Mouse (Mus musculus): ENCODE data around the gene Wdr11. TPM values are rescaled to one million over a fixed set of nuclear protein-coding genes. Genes with fewer than 3 reads are reported as not detected.

Gene Wdr11
- polyA plus RNA-seq, 1 experiment = 17.2 TPM

DNA sequence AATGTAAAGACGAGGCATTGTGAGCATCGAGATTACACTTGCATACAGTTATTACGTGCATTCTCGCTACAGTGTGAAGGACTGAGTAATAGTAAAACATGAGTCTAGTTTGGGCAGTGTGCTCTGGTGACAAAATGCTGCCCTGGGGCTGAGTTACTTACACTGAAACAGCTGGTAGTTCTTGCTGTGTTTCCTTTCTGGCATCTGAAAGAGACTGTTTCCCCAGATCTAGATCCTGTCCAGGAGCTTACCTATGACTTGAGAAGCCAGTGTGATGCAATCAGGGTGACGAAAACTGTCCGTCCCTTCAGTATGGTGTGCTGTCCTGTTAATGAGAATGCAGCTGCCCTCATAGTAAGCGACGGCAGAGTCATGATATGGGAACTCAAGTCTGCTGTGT lies 14.6 kb downstream of the Wdr11 start:
- Histone ChIP-seq H3K27ac (ENCODE audit: insufficient read depth, low read depth, low read length) (no peak overlapping the region), H3K36me3 (ENCODE audit: control insufficient read depth, insufficient read depth, low read length) (peaks cover 63% of the 10 kb centered on the region), H3K27me3 (ENCODE audit: control insufficient read depth, insufficient read depth, low read length) (no peaks in the 10 kb centered on the region), H3K4me1 (ENCODE audit: control insufficient read depth, insufficient read depth, insufficient read length, low read length) (no peaks in the 10 kb centered on the region), H3K4me3 (ENCODE audit: low read depth, low read length) (no peak overlapping the region)
- TF ChIP-seq POLR2A (IDR thresholded peaks at IDR 0.05; ENCODE audit: low read depth, low read length) (no peak), CTCF (IDR thresholded peaks at IDR 0.05; ENCODE audit: extremely low read depth, insufficient read length, insufficient replicate concordance, low read depth, low read length) (no peak)
- 92% methylated on average over 8 of the region's 8 CpGs for WGBS

DNA sequence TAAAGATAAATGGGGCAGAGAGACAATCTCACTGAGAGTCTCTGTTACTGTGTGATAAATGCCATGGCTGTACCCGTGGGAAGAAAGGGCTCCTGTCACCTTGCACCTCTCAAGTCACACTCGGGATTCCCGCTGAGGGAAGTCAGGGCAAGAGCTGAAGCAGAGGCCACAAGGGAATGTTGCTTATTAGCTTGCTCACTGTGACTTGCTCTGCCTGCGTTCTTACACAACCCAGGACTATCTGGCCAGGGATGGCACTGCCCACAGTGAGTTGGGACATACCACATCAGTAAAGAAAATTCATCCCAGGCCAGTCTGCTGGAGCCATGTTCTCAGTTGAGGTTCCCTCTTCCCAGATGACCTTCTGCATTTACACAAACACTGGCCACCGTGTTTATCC lies 29.5 kb downstream of the Wdr11 start:
- Histone ChIP-seq H3K4me1 (ENCODE audit: control insufficient read depth, insufficient read depth, insufficient read length, low read length) (no peaks in the 10 kb centered on the region), H3K36me3 (ENCODE audit: control insufficient read depth, insufficient read depth, low read length) (peaks cover 67% of the 10 kb centered on the region), H3K27ac (ENCODE audit: insufficient read depth, low read depth, low read length) (no peak overlapping the region), H3K27me3 (ENCODE audit: control insufficient read depth, insufficient read depth, low read length) (no peaks in the 10 kb centered on the region), H3K4me3 (ENCODE audit: low read depth, low read length) (no peak overlapping the region)
- 81% methylated on average over 5 of the region's 5 CpGs for WGBS
- TF ChIP-seq POLR2A (IDR thresholded peaks at IDR 0.05; ENCODE audit: low read depth, low read length) = no peak
- TF ChIP-seq CTCF (IDR thresholded peaks at IDR 0.05; ENCODE audit: extremely low read depth, insufficient read length, insufficient replicate concordance, low read depth, low read length) = no peak

- H3K36me3 ChIP-seq (ENCODE audit: control insufficient read depth, insufficient read depth, low read length) = peaks cover 74% of the 10 kb centered on the region
- no peak overlapping the region for H3K27ac ChIP-seq (ENCODE audit: insufficient read depth, low read depth, low read length)
- no peak overlapping the region for H3K4me3 ChIP-seq (ENCODE audit: low read depth, low read length)
- 98% methylated on average over 7 of the region's 7 CpGs for WGBS
- H3K27me3 ChIP-seq (ENCODE audit: control insufficient read depth, insufficient read depth, low read length) = no peaks in the 10 kb centered on the region
- H3K4me1 ChIP-seq (ENCODE audit: control insufficient read depth, insufficient read depth, insufficient read length, low read length) = no peaks in the 10 kb centered on the region
- no peak for TF ChIP-seq POLR2A (IDR thresholded peaks at IDR 0.05; ENCODE audit: low read depth, low read length)
- TF ChIP-seq CTCF (IDR thresholded peaks at IDR 0.05; ENCODE audit: extremely low read depth, insufficient read length, insufficient replicate concordance, low read depth, low read length) = no peak
Measured at GRCm38 (mm10) chr7:129630351-129630750, 38.7 kb downstream of the Wdr11 start.

DNA sequence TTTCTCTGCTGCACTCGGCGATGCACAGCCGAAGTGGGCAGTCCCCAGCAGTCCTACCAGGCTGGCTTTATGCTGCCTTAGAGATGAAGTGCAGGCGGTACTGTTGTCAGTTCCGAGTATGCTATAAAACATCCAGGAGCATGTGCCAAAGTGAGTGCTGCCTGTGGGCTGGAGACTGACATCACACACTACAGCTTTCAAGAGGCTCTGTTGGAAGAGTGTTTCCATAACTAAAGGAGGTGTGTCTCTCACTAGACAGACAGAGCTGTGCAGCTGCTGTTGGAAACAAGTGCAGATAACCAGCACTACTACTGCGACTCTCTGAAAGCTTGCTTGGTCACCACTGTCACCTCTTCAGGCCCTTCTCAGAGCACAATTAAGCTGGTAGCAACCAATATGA lies 39.8 kb downstream of the Wdr11 start:
- TF ChIP-seq POLR2A (IDR thresholded peaks at IDR 0.05; ENCODE audit: low read depth, low read length) (no peak), CTCF (IDR thresholded peaks at IDR 0.05; ENCODE audit: extremely low read depth, insufficient read length, insufficient replicate concordance, low read depth, low read length) (no peak)
- Histone ChIP-seq H3K36me3 (ENCODE audit: control insufficient read depth, insufficient read depth, low read length) (peaks cover 74% of the 10 kb centered on the region), H3K4me3 (ENCODE audit: low read depth, low read length) (no peak overlapping the region), H3K27me3 (ENCODE audit: control insufficient read depth, insufficient read depth, low read length) (no peaks in the 10 kb centered on the region), H3K27ac (ENCODE audit: insufficient read depth, low read depth, low read length) (no peak overlapping the region), H3K4me1 (ENCODE audit: control insufficient read depth, insufficient read depth, insufficient read length, low read length) (no peaks in the 10 kb centered on the region)
- WGBS = 91% methylated on average over 6 of the region's 6 CpGs

DNA sequence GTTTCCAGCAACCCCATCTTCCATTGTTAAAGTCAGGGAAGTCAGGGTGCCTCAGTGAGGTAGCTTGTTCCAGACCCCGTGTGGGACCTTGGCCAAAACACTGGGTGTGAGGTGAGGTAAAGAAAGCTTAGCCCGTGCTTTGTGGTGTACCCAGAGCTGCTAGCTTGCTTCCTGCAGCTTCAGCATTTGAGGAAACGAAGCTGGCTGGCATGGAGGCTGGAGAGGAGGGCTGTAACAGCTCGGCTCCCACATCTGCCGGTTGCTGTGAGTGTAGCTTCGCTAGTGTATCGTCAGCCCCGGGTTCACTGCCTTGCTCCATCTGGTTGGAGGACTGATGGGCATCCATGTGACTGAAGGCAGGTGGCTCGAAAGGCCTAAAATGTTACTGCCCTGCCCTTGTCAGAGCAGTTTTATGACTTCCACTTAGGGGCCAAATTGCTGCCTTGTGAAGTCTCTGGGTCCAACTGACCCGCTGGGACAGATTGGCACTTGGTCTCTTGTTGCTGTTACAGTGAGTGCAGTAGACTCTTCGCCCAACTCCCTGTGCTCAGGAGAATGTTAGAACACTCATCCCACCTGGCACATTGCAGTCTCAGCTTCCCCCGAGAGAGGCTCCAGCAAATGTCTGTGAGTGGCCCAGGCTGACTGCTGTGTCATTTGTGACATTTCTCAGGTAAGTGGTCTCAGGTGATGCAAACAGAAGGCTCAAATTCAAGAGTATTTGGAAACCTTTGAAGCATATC lies 44.4 kb downstream of the Wdr11 start:
- Histone ChIP-seq H3K27ac (ENCODE audit: insufficient read depth, low read depth, low read length) (no peak overlapping the region), H3K27me3 (ENCODE audit: control insufficient read depth, insufficient read depth, low read length) (no peaks in the 10 kb centered on the region), H3K36me3 (ENCODE audit: control insufficient read depth, insufficient read depth, low read length) (peaks cover 49% of the 10 kb centered on the region), H3K4me1 (ENCODE audit: control insufficient read depth, insufficient read depth, insufficient read length, low read length) (no peaks in the 10 kb centered on the region; the same call in 1 of the 2 replicates), H3K4me3 (ENCODE audit: low read depth, low read length) (no peak overlapping the region)
- TF ChIP-seq CTCF (IDR thresholded peaks at IDR 0.05; ENCODE audit: extremely low read depth, insufficient read length, insufficient replicate concordance, low read depth, low read length) (no peak), POLR2A (IDR thresholded peaks at IDR 0.05; ENCODE audit: low read depth, low read length) (no peak)
- WGBS = 86% methylated on average over 12 of the region's 12 CpGs

- 76% methylated on average over 9 of the region's 9 CpGs for WGBS
- TF ChIP-seq POLR2A (IDR thresholded peaks at IDR 0.05; ENCODE audit: low read depth, low read length) (no peak), CTCF (IDR thresholded peaks at IDR 0.05; ENCODE audit: extremely low read depth, insufficient read length, insufficient replicate concordance, low read depth, low read length) (no peak)
Measured at GRCm38 (mm10) chr7:129636992-129637391, 45.3 kb downstream of the Wdr11 start.

GRCm38 (mm10) chr7:129637906-129638475 lies 46.3 kb downstream of the Wdr11 start:
- no peaks in the 10 kb centered on the region; the same call in 1 of the 2 replicates for H3K4me1 ChIP-seq (ENCODE audit: control insufficient read depth, insufficient read depth, insufficient read length, low read length)
- H3K27me3 ChIP-seq (ENCODE audit: control insufficient read depth, insufficient read depth, low read length) = no peaks in the 10 kb centered on the region
- no peak for TF ChIP-seq CTCF (IDR thresholded peaks at IDR 0.05; ENCODE audit: extremely low read depth, insufficient read length, insufficient replicate concordance, low read depth, low read length)
- TF ChIP-seq POLR2A (IDR thresholded peaks at IDR 0.05; ENCODE audit: low read depth, low read length) = no peak
- peaks cover 30% of the 10 kb centered on the region for H3K36me3 ChIP-seq (ENCODE audit: control insufficient read depth, insufficient read depth, low read length)
- no peak overlapping the region for H3K27ac ChIP-seq (ENCODE audit: insufficient read depth, low read depth, low read length)
- no peak overlapping the region for H3K4me3 ChIP-seq (ENCODE audit: low read depth, low read length)
- 66% methylated on average over 5 of the region's 5 CpGs for WGBS

More at GRCm38 (mm10) chr7:129636992-129637391, 45.3 kb downstream of the Wdr11 start:
- H3K27me3 ChIP-seq (ENCODE audit: control insufficient read depth, insufficient read depth, low read length) = no peaks in the 10 kb centered on the region
- H3K4me1 ChIP-seq (ENCODE audit: control insufficient read depth, insufficient read depth, insufficient read length, low read length) = no peaks in the 10 kb centered on the region; the same call in 1 of the 2 replicates
- no peak overlapping the region for H3K27ac ChIP-seq (ENCODE audit: insufficient read depth, low read depth, low read length)
- no peak overlapping the region for H3K4me3 ChIP-seq (ENCODE audit: low read depth, low read length)
- peaks cover 40% of the 10 kb centered on the region for H3K36me3 ChIP-seq (ENCODE audit: control insufficient read depth, insufficient read depth, low read length)
